Comparison of ENCODE assay signal across 14 mouse cellular contexts in the genomic region with DNA sequence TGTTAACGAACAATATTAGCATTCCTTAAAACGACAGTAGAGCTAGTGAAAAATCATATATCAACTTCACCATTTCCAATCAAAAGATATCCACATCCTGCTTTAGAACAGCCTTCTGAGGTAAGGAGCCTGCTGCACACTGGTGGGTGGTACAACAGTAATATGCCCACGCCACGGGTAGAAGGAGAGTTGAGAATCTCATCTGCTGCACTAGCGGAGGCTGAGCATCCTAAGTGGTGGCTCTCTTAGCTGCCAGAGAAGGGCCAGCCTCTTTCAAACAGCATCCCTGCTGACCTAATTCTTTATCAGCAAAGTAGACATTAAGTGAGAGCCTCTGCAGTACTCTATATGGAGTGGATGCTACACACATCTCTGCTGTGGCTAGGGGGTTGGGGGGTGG.
"Had no signal": no experiment of that assay in that cellular context is flagged by ENCODE, and none has a peak within 500 bp of the region (broad histone marks: within the 10 kb centered on the region; RNA-seq: fewer than 3 reads in every experiment).

No protein-coding gene starts in this region.

- H3K9me3 ChIP-seq: limb, embryonic 13.5 days; midbrain, embryonic 15.5 days; neural tube, embryonic 13.5 days had no signal

- H3K27me3 ChIP-seq: limb, embryonic 13.5 days; midbrain, embryonic 15.5 days; neural tube, embryonic 13.5 days had no signal

- H3K9ac ChIP-seq: limb, embryonic 13.5 days; liver, embryonic 14.5 days; midbrain, embryonic 15.5 days; neural tube, embryonic 13.5 days had no signal

- DNase-seq: kidney, adult 11 months; kidney, adult 9 months; kidney, postnatal 36 days; layer of hippocampus, adult 9-11 months; layer of hippocampus, postnatal 36 days; left cerebral cortex, postnatal 4 days; lung, adult 18-20 months; right cerebral cortex, postnatal 14 days; thymus, postnatal 14 days had no signal

- H3K4me3 ChIP-seq: limb, embryonic 13.5 days; midbrain, embryonic 15.5 days; neural tube, embryonic 13.5 days had no signal

- H3K4me1 ChIP-seq: limb, embryonic 13.5 days; midbrain, embryonic 15.5 days; neural tube, embryonic 13.5 days had no signal

- H3K36me3 ChIP-seq: midbrain, embryonic 15.5 days had no signal

- ATAC-seq: midbrain, embryonic 15.5 days had no signal

- H3K27ac ChIP-seq: kidney, postnatal 0 days; limb, embryonic 13.5 days; liver, embryonic 14.5 days; midbrain, embryonic 15.5 days; neural tube, embryonic 13.5 days had no signal

- H3K4me2 ChIP-seq: limb, embryonic 13.5 days; midbrain, embryonic 15.5 days; neural tube, embryonic 13.5 days had no signal
